Mouse (Mus musculus) urinary bladder, postnatal 10 days (tissue): ENCODE results near the gene Slc12a6.

Experiments used
- DNase-seq: peaks from one replicate; pipeline ENCODE4 v3.0.0; 2022; ENCODE audit warnings: low spot score

Slc12a6 gene

DNA sequence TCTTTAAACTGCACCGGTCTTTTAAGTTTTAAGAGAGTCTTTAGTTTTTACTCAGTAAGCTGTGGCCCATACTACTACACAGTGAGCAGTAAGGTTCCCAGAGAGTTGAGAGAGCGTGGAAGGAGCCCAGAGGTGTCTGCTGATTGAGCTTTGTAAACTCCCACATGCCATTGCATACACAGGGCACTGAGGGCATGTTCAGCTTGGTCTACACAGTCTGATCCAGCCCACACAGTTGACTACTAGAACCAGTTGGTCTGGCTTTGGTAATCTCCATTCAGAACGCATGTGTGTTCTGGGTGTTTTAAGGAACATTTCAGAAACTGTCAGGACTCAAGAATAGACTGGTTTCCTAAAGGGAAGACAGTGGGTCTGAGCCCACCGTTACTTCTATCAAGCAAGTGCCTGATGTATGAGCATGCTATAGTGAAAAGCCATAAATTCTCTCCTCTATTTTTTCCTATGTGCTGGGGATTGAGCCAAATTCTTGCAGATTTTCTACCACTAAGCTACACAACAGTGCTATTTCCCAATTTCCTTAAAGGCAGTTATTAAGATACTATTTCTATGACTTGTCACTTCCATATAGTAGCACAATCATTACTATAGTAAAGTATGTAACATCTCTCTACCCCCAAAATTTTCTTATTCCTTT is 125.8 kb downstream of the Slc12a6 start:
- DNase-seq = no peak

DNA sequence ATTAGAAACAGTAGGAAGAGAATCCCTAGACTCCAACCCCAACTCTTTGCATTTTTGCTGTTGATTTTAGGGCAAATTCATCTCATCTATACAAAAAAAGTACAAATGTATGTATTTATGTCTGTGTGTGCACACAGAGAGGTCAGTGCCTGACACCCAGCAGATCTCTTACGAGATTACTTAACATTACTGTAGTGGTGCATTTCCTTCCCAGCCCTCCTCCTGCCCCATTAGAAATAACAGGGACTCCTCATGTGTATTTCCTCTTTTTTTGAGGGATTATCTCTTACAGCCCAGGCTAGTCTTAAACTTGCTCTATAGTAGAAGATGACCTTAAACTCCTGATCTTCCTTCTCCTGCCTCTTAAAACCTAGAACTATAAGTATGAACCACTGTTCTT is 127.1 kb downstream of the Slc12a6 start:
- no peak for DNase-seq

DNA sequence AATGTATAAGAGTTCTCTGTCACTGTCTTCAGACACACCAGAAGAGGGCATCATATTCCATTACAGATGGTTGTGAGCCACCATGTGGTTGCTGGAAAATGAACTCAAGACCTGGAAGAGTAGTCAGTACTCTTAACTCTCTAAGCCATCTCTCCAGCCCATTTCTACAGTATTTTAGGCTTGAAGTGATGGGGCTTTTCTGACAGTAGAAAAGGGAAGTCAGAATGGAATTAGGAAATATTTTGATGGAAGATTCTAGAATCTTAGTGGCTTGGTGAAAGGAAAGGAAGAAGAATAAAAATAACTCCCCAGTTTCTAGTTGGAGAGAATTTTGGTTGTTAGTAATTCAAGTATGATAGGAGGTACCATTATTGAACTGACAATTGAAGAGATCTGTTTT is 128.3 kb downstream of the Slc12a6 start:
- no peak for DNase-seq

DNA sequence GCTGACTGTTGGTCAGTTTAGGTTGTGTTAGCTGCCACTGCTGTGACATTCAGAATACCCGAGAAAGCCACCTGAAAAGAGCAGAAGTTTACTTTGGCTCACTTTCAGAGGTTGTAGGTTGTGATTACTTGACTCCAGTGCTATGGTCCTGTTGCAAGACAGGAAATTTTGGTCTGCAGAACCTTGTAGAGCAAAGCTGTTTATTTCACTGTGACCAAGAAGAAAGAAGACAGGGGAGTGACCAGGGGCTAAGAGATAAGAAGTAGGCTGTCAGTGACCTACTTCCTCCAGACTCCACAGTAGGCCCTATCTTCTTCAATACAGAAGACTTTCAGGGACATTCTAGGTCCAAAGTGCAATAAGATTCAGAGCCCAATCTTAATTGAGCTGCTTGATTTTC is 131.0 kb downstream of the Slc12a6 start:
- DNase-seq = no peak

DNA sequence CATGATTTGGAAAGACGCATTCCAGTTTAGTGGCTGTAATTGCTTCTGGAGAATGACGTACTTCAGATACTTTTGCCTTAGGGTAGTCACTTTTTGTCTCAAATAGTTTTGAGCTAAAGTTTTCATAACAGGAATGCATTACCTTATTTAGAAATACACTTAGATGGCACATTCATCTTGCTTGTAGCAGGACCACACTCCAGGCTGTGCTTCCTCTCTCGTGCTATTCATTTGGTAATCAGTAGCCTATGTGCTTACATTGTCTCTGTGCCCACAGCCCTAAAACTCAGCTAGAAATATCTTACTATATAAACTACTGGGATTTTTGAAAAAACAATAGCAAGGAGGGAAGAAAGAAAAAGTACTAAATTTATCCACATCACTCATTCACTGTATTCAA is 141.4 kb downstream of the Slc12a6 start:
- no peak for DNase-seq
